Comparison of ENCODE assay signal across 29 mouse cellular contexts in genomic region chr14:78376591-78376990, GRCm38 (mm10).
DNase-seq lines count a peak whose midpoint lies in the region; ATAC-seq and TF ChIP-seq lines count a peak whose summit lies in the region.
"Had no signal": no experiment of that assay in that cellular context is flagged by ENCODE, and none has a peak within 500 bp of the region (broad histone marks: within the 10 kb centered on the region; RNA-seq: fewer than 3 reads in every experiment).

No protein-coding gene starts in this region.

- ATAC-seq in hindbrain, embryonic 13.5 days (ENCODE audit: low FRiP score) = no peak
- no peak for ATAC-seq in stomach, postnatal 0 days (ENCODE audit: low FRiP score, low TSS enrichment)
- ATAC-seq: activated CD4-positive, CD25-positive, alpha-beta regulatory T cell, adult 4 months; CD4-positive, CD25-positive, alpha-beta regulatory T cell, adult 4 months; forebrain, embryonic 13.5 days; forebrain, embryonic 16.5 days; hindbrain, embryonic 16.5 days; intestine, embryonic 15.5 days had no signal

- H3K4me1 ChIP-seq in hindbrain, embryonic 13.5 days (replicated peaks) = no peaks in the 10 kb centered on the region
- H3K4me1 ChIP-seq in hindbrain, embryonic 10.5 days (replicated peaks) = no peaks in the 10 kb centered on the region
- H3K4me1 ChIP-seq in embryonic fibroblast, embryonic 13.5 days (ENCODE audit: control insufficient read depth, insufficient read depth, low read length) = peaks cover 13% of the 10 kb centered on the region
- H3K4me1 ChIP-seq in stomach, postnatal 0 days (replicated peaks; ENCODE audit: control insufficient read depth, insufficient read depth) = no peaks in the 10 kb centered on the region
- H3K4me1 ChIP-seq: embryonic facial prominence, embryonic 13.5 days; forebrain, embryonic 10.5 days; forebrain, embryonic 13.5 days; heart, embryonic 13.5 days; hindbrain, embryonic 12.5 days; intestine, embryonic 15.5 days had no signal

- H3K9me3 ChIP-seq in hindbrain, embryonic 13.5 days = no peaks in the 10 kb centered on the region
- H3K9me3 ChIP-seq in hindbrain, embryonic 10.5 days = no peaks in the 10 kb centered on the region
- H3K9me3 ChIP-seq in stomach, postnatal 0 days (ENCODE audit: control insufficient read depth, low read length) = no peaks in the 10 kb centered on the region
- H3K9me3 ChIP-seq: embryonic facial prominence, embryonic 10.5 days; embryonic facial prominence, embryonic 13.5 days; forebrain, embryonic 10.5 days; forebrain, embryonic 13.5 days; hindbrain, embryonic 12.5 days; intestine, embryonic 15.5 days had no signal

- no peak for TF ChIP-seq POLR2A in embryonic fibroblast, embryonic 13.5 days (IDR thresholded peaks at IDR 0.05; ENCODE audit: low read depth, low read length)

- H3K27ac ChIP-seq in hindbrain, embryonic 13.5 days = 0 out of 2 replicates have a peak overlapping the region, but pooled peaks have one; percentile 13
- H3K27ac ChIP-seq in hindbrain, embryonic 10.5 days = no peak overlapping the region
- peak overlapping the region; percentile 71 for H3K27ac ChIP-seq in embryonic fibroblast, embryonic 13.5 days (ENCODE audit: insufficient read depth, low read length)
- no peak overlapping the region for H3K27ac ChIP-seq in stomach, postnatal 0 days (replicated peaks)
- H3K27ac ChIP-seq: embryonic facial prominence, embryonic 10.5 days; embryonic facial prominence, embryonic 13.5 days; forebrain, embryonic 10.5 days; forebrain, embryonic 13.5 days; heart, embryonic 13.5 days; hindbrain, embryonic 12.5 days; intestine, embryonic 15.5 days had no signal

- H3K9ac ChIP-seq in hindbrain, embryonic 13.5 days = no peak overlapping the region
- no peak overlapping the region for H3K9ac ChIP-seq in stomach, postnatal 0 days (ENCODE audit: low read length)
- H3K9ac ChIP-seq: embryonic facial prominence, embryonic 13.5 days; forebrain, embryonic 13.5 days; heart, embryonic 13.5 days; hindbrain, embryonic 12.5 days; intestine, embryonic 15.5 days had no signal

- no peak for TF ChIP-seq EP300 in stomach, postnatal 0 days (optimal IDR thresholded peaks at IDR 0.05)

- 71% methylated on average over 5 of the region's 5 CpGs for WGBS in hindbrain, embryonic 13.5 days
- 86% methylated on average over 5 of the region's 5 CpGs for WGBS in hindbrain, embryonic 10.5 days
- 69% methylated on average over 5 of the region's 5 CpGs for WGBS in stomach, postnatal 0 days

- H3K36me3 ChIP-seq in hindbrain, embryonic 13.5 days = no peaks in the 10 kb centered on the region
- no peaks in the 10 kb centered on the region for H3K36me3 ChIP-seq in hindbrain, embryonic 10.5 days
- no peaks in the 10 kb centered on the region for H3K36me3 ChIP-seq in stomach, postnatal 0 days (ENCODE audit: control insufficient read depth, insufficient read depth, low read length)
- H3K36me3 ChIP-seq: embryonic facial prominence, embryonic 10.5 days; embryonic facial prominence, embryonic 13.5 days; forebrain, embryonic 10.5 days; heart, embryonic 13.5 days; hindbrain, embryonic 12.5 days; intestine, embryonic 15.5 days had no signal

- no peaks in the 10 kb centered on the region for H3K27me3 ChIP-seq in hindbrain, embryonic 13.5 days
- no peaks in the 10 kb centered on the region for H3K27me3 ChIP-seq in hindbrain, embryonic 10.5 days (ENCODE audit: insufficient read depth, poor library complexity, severe bottlenecking)
- no peaks in the 10 kb centered on the region for H3K27me3 ChIP-seq in stomach, postnatal 0 days (ENCODE audit: control insufficient read depth, insufficient read depth, low read length)
- H3K27me3 ChIP-seq: embryonic facial prominence, embryonic 13.5 days; forebrain, embryonic 13.5 days; heart, embryonic 13.5 days; hindbrain, embryonic 12.5 days; intestine, embryonic 15.5 days had no signal

- no peak for TF ChIP-seq CTCF in embryonic fibroblast, embryonic 13.5 days (IDR thresholded peaks at IDR 0.05; ENCODE audit: borderline replicate concordance, insufficient read depth, low read length)
- no peak for TF ChIP-seq CTCF in stomach, postnatal 0 days (IDR thresholded peaks at IDR 0.05; ENCODE audit: low read depth)

- no peak overlapping the region for H3K4me2 ChIP-seq in hindbrain, embryonic 13.5 days
- no peak overlapping the region for H3K4me2 ChIP-seq in stomach, postnatal 0 days (replicated peaks; ENCODE audit: low read depth)
- H3K4me2 ChIP-seq: embryonic facial prominence, embryonic 13.5 days; forebrain, embryonic 13.5 days; heart, embryonic 13.5 days; hindbrain, embryonic 12.5 days; intestine, embryonic 15.5 days had no signal

- H3K4me3 ChIP-seq in hindbrain, embryonic 13.5 days = no peak overlapping the region
- H3K4me3 ChIP-seq in hindbrain, embryonic 10.5 days = no peak overlapping the region
- no peak overlapping the region for H3K4me3 ChIP-seq in embryonic fibroblast, embryonic 13.5 days (ENCODE audit: insufficient read depth, low read length)
- H3K4me3 ChIP-seq in stomach, postnatal 0 days (ENCODE audit: low read depth, low read length) = no peak overlapping the region
- H3K4me3 ChIP-seq: embryonic facial prominence, embryonic 10.5 days; embryonic facial prominence, embryonic 13.5 days; forebrain, embryonic 10.5 days; forebrain, embryonic 13.5 days; heart, embryonic 13.5 days; hindbrain, embryonic 12.5 days; intestine, embryonic 15.5 days had no signal

- no peak for DNase-seq in hindbrain, embryonic 10.5 days (ENCODE audit: low spot score)
- peak; percentile 55 for DNase-seq in NIH3T3 (ENCODE audit: low read depth)
- no peak for DNase-seq in right cerebral cortex, adult 2 months (ENCODE audit: low spot score in 2 of 2)
- DNase-seq in stomach, postnatal 0 days (ENCODE audit: low spot score) = no peak
- DNase-seq: adrenal gland, postnatal 10 days; adrenal gland, postnatal 36 days; cerebellum, adult 11 months; cerebellum, adult 2 months; cerebellum, adult 9-11 months; cerebellum, postnatal 36 days; embryo, embryonic 11 days; gastrocnemius, postnatal 14 days; heart, adult 18-20 months; heart, postnatal 14 days; heart, postnatal 4 days; kidney, adult 11 months had no signal

Comparison
In these comparisons a context has a peak if more than half of its experiments do, and no peak if none do; other contexts are left out.
1. H3K27ac ChIP-seq: peak in hindbrain, embryonic 13.5 days (single experiment) and embryonic fibroblast, embryonic 13.5 days (single experiment); none in hindbrain, embryonic 10.5 days (single experiment) and stomach, postnatal 0 days (single experiment).